11 mouse cellular contexts compared by ENCODE assay signal in the genomic region with DNA sequence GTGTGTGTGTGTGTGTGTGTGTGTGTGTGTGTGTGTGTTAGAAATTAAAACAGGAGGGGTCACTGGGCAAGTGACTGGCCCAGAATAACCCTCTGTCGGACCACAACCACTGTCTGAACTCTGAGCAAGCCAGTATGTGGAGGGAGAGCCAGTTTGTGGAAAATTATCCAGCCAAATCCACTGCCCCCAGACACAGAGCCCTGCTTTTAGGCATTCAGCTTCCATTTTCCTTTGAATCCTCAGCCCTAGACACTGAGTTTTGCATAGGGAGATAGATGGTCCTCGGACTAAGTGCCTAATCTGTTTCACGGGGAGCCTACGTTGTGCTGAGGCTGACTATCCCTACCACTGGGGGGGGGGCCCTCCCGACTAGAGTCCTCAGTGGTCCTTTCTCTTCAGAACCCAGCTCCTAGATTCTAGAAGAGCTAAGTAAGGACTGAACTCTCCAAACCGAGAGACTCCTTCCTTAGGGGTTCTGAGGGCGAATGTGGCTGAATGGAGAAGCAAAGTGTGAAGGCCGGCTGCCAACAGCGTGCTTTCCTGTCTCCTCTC.
DNase-seq lines count a peak whose midpoint lies in the region; ATAC-seq and TF ChIP-seq lines count a peak whose summit lies in the region.
"Had no signal": no experiment of that assay in that cellular context is flagged by ENCODE, and none has a peak within 500 bp of the region (broad histone marks: within the 10 kb centered on the region; RNA-seq: fewer than 3 reads in every experiment).

No protein-coding gene starts in this region.

- H3K36me3 ChIP-seq in heart, adult 2 months (ENCODE audit: control insufficient read depth, insufficient read depth, low read length), result peaks cover 4% of the 10 kb centered on the region
- H3K36me3 ChIP-seq in lung, embryonic 14.5 days (ENCODE audit: insufficient read depth), result no peaks in the 10 kb centered on the region
- no peaks in the 10 kb centered on the region for H3K36me3 ChIP-seq in hindbrain, embryonic 12.5 days
- H3K36me3 ChIP-seq in neural tube, embryonic 15.5 days, result no peaks in the 10 kb centered on the region

- no peak for DNase-seq in heart, adult 2 months
- no peak for DNase-seq in heart, adult 9 months (ENCODE audit: low spot score in 2 of 2)
- no peak for DNase-seq in lung, embryonic 14.5 days
- no peak for DNase-seq in lung, postnatal 4 days
- no peak for DNase-seq in embryo, embryonic 9.5 days (ENCODE audit: extremely low spot score)
- no peak for DNase-seq in adrenal gland, adult (ENCODE audit: inconsistent age in 2 of 2, low spot score in 1 of 2)
- DNase-seq: adrenal gland, postnatal 14 days; cerebellum, adult 9-10 months had no signal

- no peak for TF ChIP-seq POLR2A in heart, adult 2 months (IDR thresholded peaks at IDR 0.05; ENCODE audit: insufficient read depth, low read depth, low read length)

- WGBS in heart, adult 2 months, result 74% methylated on average over 9 of the region's 9 CpGs
- 79% methylated on average over 9 of the region's 9 CpGs for WGBS in lung, embryonic 14.5 days
- WGBS in hindbrain, embryonic 12.5 days, result 89% methylated on average over 9 of the region's 9 CpGs
- WGBS in neural tube, embryonic 15.5 days, result 94% methylated on average over 9 of the region's 9 CpGs

- H3K27me3 ChIP-seq in heart, adult 2 months (ENCODE audit: control insufficient read depth, insufficient read depth, low read length), result no peaks in the 10 kb centered on the region
- no peaks in the 10 kb centered on the region for H3K27me3 ChIP-seq in lung, embryonic 14.5 days (ENCODE audit: insufficient read depth, low read length)
- H3K27me3 ChIP-seq in hindbrain, embryonic 12.5 days, result no peaks in the 10 kb centered on the region
- no peaks in the 10 kb centered on the region for H3K27me3 ChIP-seq in neural tube, embryonic 15.5 days (replicated peaks)
- H3K27me3 ChIP-seq: Patski had no signal

- peak overlapping the region; percentile 95 for H3K27ac ChIP-seq in heart, adult 2 months
- peak overlapping the region; percentile 97 for H3K27ac ChIP-seq in lung, embryonic 14.5 days (ENCODE audit: low read depth)
- H3K27ac ChIP-seq in hindbrain, embryonic 12.5 days, result peak overlapping the region; percentile 70
- peak overlapping the region; percentile 58 for H3K27ac ChIP-seq in neural tube, embryonic 15.5 days (replicated peaks)

- H3K79me2 ChIP-seq in heart, adult 2 months (replicated peaks; ENCODE audit: control insufficient read depth, insufficient read depth, low read length), result no peaks in the 10 kb centered on the region

- intact Hi-C loops in heart, adult 2 months (cut with DNase I), result loop anchor here (1.0 kb wide), 1 partner anchor 27 kb away; no protein-coding TSS in a partner anchor

- peak; percentile 6; the same call in 1 of the 2 replicates for TF ChIP-seq CTCF in heart, adult 2 months (IDR thresholded peaks at IDR 0.05)
- no peak for TF ChIP-seq CTCF in lung, embryonic 14.5 days (IDR thresholded peaks at IDR 0.05; ENCODE audit: low read depth)

- peak overlapping the region; percentile 13; the same call in 1 of the 2 replicates for H3K4me2 ChIP-seq in lung, embryonic 14.5 days
- H3K4me2 ChIP-seq in hindbrain, embryonic 12.5 days (replicated peaks), result no peak overlapping the region
- no peak overlapping the region for H3K4me2 ChIP-seq in neural tube, embryonic 15.5 days

- H3K9me3 ChIP-seq in lung, embryonic 14.5 days (ENCODE audit: low read depth, low read length), result no peaks in the 10 kb centered on the region
- H3K9me3 ChIP-seq in hindbrain, embryonic 12.5 days (replicated peaks), result no peaks in the 10 kb centered on the region
- no peaks in the 10 kb centered on the region for H3K9me3 ChIP-seq in neural tube, embryonic 15.5 days (replicated peaks)

- H3K4me3 ChIP-seq in heart, adult 2 months, result no peak overlapping the region
- H3K4me3 ChIP-seq in lung, embryonic 14.5 days (ENCODE audit: low read depth, low read length), result no peak overlapping the region
- H3K4me3 ChIP-seq in hindbrain, embryonic 12.5 days, result no peak overlapping the region
- H3K4me3 ChIP-seq in neural tube, embryonic 15.5 days (replicated peaks), result no peak overlapping the region

- peaks cover 48% of the 10 kb centered on the region for H3K4me1 ChIP-seq in heart, adult 2 months (ENCODE audit: control insufficient read depth, insufficient read depth, low read length)
- H3K4me1 ChIP-seq in lung, embryonic 14.5 days (ENCODE audit: insufficient read depth), result peaks cover 67% of the 10 kb centered on the region
- peaks cover 41% of the 10 kb centered on the region for H3K4me1 ChIP-seq in hindbrain, embryonic 12.5 days
- peaks cover 39% of the 10 kb centered on the region for H3K4me1 ChIP-seq in neural tube, embryonic 15.5 days

- ATAC-seq in lung, embryonic 14.5 days (ENCODE audit: insufficient read depth), result peak; percentile 7; the same call in 1 of the 2 replicates
- ATAC-seq in hindbrain, embryonic 12.5 days (ENCODE audit: low FRiP score), result no peak
- no peak for ATAC-seq in neural tube, embryonic 15.5 days (ENCODE audit: low FRiP score)
- ATAC-seq: Patski had no signal

- 0 out of 2 replicates have a peak overlapping the region, but pooled peaks have one; percentile 21 for H3K9ac ChIP-seq in heart, adult 2 months (ENCODE audit: low read depth, low read length)
- no peak overlapping the region for H3K9ac ChIP-seq in lung, embryonic 14.5 days
- no peak overlapping the region for H3K9ac ChIP-seq in hindbrain, embryonic 12.5 days
- H3K9ac ChIP-seq in neural tube, embryonic 15.5 days (replicated peaks), result no peak overlapping the region

- no peak for TF ChIP-seq EP300 in heart, adult 2 months (IDR thresholded peaks at IDR 0.05; ENCODE audit: insufficient read depth, low read depth, low read length)
